Mouse (Mus musculus): ENCODE data around the gene Sumf1. TPM values are rescaled to one million over a fixed set of nuclear protein-coding genes. Genes with fewer than 3 reads are reported as not detected.

Gene Sumf1
- polyA plus RNA-seq, 1 experiment from 2014 or later: 15.0 TPM

DNA sequence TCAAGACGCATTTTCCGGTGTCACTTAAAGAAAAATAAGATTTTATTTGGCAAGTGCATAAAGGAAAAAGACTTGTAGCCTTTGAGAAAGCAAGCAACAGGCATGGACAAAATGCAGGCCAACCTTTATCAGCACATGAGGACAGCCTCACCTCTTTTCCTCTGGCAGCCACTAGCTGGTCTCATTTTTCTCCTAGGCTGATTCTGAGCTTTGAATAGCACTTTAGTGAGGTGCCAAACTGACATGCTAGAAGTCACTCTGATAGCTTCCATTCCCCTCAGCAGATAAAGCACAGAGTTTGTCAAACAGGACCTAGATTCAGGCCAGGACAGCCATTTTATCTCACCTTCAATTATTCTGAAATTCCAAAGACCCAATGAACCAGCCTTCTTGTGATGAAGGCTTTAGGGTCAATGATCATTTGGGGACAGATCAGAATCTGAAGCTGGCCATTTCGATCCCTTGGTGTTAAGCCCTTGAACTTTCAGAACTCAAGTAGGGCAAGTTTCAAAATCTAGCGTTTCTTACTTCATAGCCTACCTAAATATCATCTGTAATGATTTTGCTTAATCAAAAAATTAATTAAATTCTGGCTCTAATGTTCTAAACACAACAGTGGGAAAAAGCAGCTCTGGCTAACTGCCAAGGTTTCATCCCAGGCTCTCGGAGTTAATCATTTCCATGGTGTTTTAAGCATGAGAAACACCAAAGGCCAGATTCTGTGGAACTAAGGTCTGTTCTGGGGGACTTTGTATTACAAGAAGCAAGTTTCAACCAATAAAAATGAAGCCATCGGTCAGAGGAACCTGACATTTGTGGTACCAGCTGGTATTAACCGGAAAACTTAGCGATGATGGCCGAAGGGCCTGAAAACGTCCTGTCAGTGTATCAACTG is 83.2 kb downstream of the Sumf1 start:
- H3K27ac ChIP-seq (ENCODE audit: low read depth, low read length): no peak overlapping the region
- no peaks in the 10 kb centered on the region for H3K36me3 ChIP-seq (ENCODE audit: control insufficient read depth, insufficient read depth, low read length)
- no peak overlapping the region for H3K9ac ChIP-seq (ENCODE audit: low read length)
- no peaks in the 10 kb centered on the region for H3K4me1 ChIP-seq (replicated peaks; ENCODE audit: control insufficient read depth, insufficient read depth, low read length)
- no peak overlapping the region for H3K4me3 ChIP-seq (ENCODE audit: low read depth, low read length)
- WGBS: 87% methylated on average over 10 of the region's 10 CpGs
- ATAC-seq (replicated peaks; ENCODE audit: low FRiP score) (no peak), DNase-seq (ENCODE audit: low spot score) (no peak)
- H3K9me3 ChIP-seq (ENCODE audit: control insufficient read depth, low read length): no peaks in the 10 kb centered on the region
- H3K27me3 ChIP-seq (ENCODE audit: control insufficient read depth, insufficient read depth, low read length): no peaks in the 10 kb centered on the region
- no peak overlapping the region for H3K4me2 ChIP-seq (ENCODE audit: low read depth, low read length, severe bottlenecking)

- no peaks in the 10 kb centered on the region for H3K36me3 ChIP-seq (ENCODE audit: control insufficient read depth, insufficient read depth, low read length)
- DNase-seq (ENCODE audit: low spot score) (no peak), ATAC-seq (replicated peaks; ENCODE audit: low FRiP score) (no peak)
- no peak overlapping the region for H3K4me3 ChIP-seq (ENCODE audit: low read depth, low read length)
- no peaks in the 10 kb centered on the region for H3K9me3 ChIP-seq (ENCODE audit: control insufficient read depth, low read length)
- no peak overlapping the region for H3K27ac ChIP-seq (ENCODE audit: low read depth, low read length)
- H3K4me2 ChIP-seq (ENCODE audit: low read depth, low read length, severe bottlenecking): no peak overlapping the region
- no peaks in the 10 kb centered on the region for H3K27me3 ChIP-seq (ENCODE audit: control insufficient read depth, insufficient read depth, low read length)
- WGBS: 53% methylated on average over 3 of the region's 3 CpGs
- H3K4me1 ChIP-seq (replicated peaks; ENCODE audit: control insufficient read depth, insufficient read depth, low read length): no peaks in the 10 kb centered on the region
- H3K9ac ChIP-seq (ENCODE audit: low read length): no peak overlapping the region; the same call in 1 of the 2 replicates
These were observed 86.5 kb downstream of the Sumf1 start for GRCm38 (mm10) chr6:108098846-108099217.

- no peak overlapping the region; the same call in 1 of the 2 replicates for H3K9ac ChIP-seq (ENCODE audit: low read length)
- H3K27ac ChIP-seq (ENCODE audit: low read depth, low read length): no peak overlapping the region
- DNase-seq (ENCODE audit: low spot score): peak; percentile 61
- 17% methylated on average over 9 of the region's 9 CpGs for WGBS
- H3K4me3 ChIP-seq (ENCODE audit: low read depth, low read length): no peak overlapping the region
- H3K4me2 ChIP-seq (ENCODE audit: low read depth, low read length, severe bottlenecking): no peak overlapping the region
- no peaks in the 10 kb centered on the region for H3K9me3 ChIP-seq (ENCODE audit: control insufficient read depth, low read length)
- no peaks in the 10 kb centered on the region for H3K4me1 ChIP-seq (replicated peaks; ENCODE audit: control insufficient read depth, insufficient read depth, low read length)
- no peaks in the 10 kb centered on the region for H3K36me3 ChIP-seq (ENCODE audit: control insufficient read depth, insufficient read depth, low read length)
- H3K27me3 ChIP-seq (ENCODE audit: control insufficient read depth, insufficient read depth, low read length): no peaks in the 10 kb centered on the region
- peak; percentile 83 for ATAC-seq (replicated peaks; ENCODE audit: low FRiP score)
These were observed 87.1 kb downstream of the Sumf1 start for GRCm38 (mm10) chr6:108098171-108098845.

GRCm38 (mm10) chr6:108095445-108095844 is 89.9 kb downstream of the Sumf1 start:
- DNase-seq (ENCODE audit: low spot score) (no peak), ATAC-seq (replicated peaks; ENCODE audit: low FRiP score) (no peak)
- Histone ChIP-seq H3K27ac (ENCODE audit: low read depth, low read length) (no peak overlapping the region), H3K36me3 (ENCODE audit: control insufficient read depth, insufficient read depth, low read length) (no peaks in the 10 kb centered on the region), H3K9me3 (ENCODE audit: control insufficient read depth, low read length) (no peaks in the 10 kb centered on the region), H3K27me3 (ENCODE audit: control insufficient read depth, insufficient read depth, low read length) (no peaks in the 10 kb centered on the region), H3K4me1 (replicated peaks; ENCODE audit: control insufficient read depth, insufficient read depth, low read length) (no peaks in the 10 kb centered on the region), H3K9ac (ENCODE audit: low read length) (no peak overlapping the region), H3K4me3 (ENCODE audit: low read depth, low read length) (no peak overlapping the region), H3K4me2 (ENCODE audit: low read depth, low read length, severe bottlenecking) (no peak overlapping the region)
- WGBS: 74% methylated on average over 5 of the region's 5 CpGs

GRCm38 (mm10) chr6:108093449-108093848 is 91.9 kb downstream of the Sumf1 start:
- no peak overlapping the region for H3K9ac ChIP-seq (ENCODE audit: low read length)
- no peaks in the 10 kb centered on the region for H3K9me3 ChIP-seq (ENCODE audit: control insufficient read depth, low read length)
- no peak for DNase-seq (ENCODE audit: low spot score)
- H3K4me1 ChIP-seq (replicated peaks; ENCODE audit: control insufficient read depth, insufficient read depth, low read length): no peaks in the 10 kb centered on the region
- no peaks in the 10 kb centered on the region for H3K36me3 ChIP-seq (ENCODE audit: control insufficient read depth, insufficient read depth, low read length)
- H3K27ac ChIP-seq (ENCODE audit: low read depth, low read length): no peak overlapping the region
- no peak for ATAC-seq (replicated peaks; ENCODE audit: low FRiP score)
- WGBS: 86% methylated on average over 3 of the region's 3 CpGs
- H3K4me3 ChIP-seq (ENCODE audit: low read depth, low read length): no peak overlapping the region
- H3K27me3 ChIP-seq (ENCODE audit: control insufficient read depth, insufficient read depth, low read length): no peaks in the 10 kb centered on the region
- no peak overlapping the region for H3K4me2 ChIP-seq (ENCODE audit: low read depth, low read length, severe bottlenecking)

GRCm38 (mm10) chr6:108092646-108093045 is 92.7 kb downstream of the Sumf1 start:
- Histone ChIP-seq H3K4me1 (replicated peaks; ENCODE audit: control insufficient read depth, insufficient read depth, low read length) (no peaks in the 10 kb centered on the region), H3K4me2 (ENCODE audit: low read depth, low read length, severe bottlenecking) (no peak overlapping the region), H3K27ac (ENCODE audit: low read depth, low read length) (no peak overlapping the region), H3K9ac (ENCODE audit: low read length) (no peak overlapping the region), H3K36me3 (ENCODE audit: control insufficient read depth, insufficient read depth, low read length) (no peaks in the 10 kb centered on the region), H3K27me3 (ENCODE audit: control insufficient read depth, insufficient read depth, low read length) (no peaks in the 10 kb centered on the region), H3K9me3 (ENCODE audit: control insufficient read depth, low read length) (no peaks in the 10 kb centered on the region), H3K4me3 (ENCODE audit: low read depth, low read length) (no peak overlapping the region)
- DNase-seq (ENCODE audit: low spot score): no peak
- ATAC-seq (replicated peaks; ENCODE audit: low FRiP score): no peak
- 77% methylated on average over 3 of the region's 3 CpGs for WGBS

GRCm38 (mm10) chr6:108091296-108091695 is 94.1 kb downstream of the Sumf1 start:
- DNase-seq (ENCODE audit: low spot score) (no peak), ATAC-seq (replicated peaks; ENCODE audit: low FRiP score) (no peak)
- Histone ChIP-seq H3K9me3 (ENCODE audit: control insufficient read depth, low read length) (no peaks in the 10 kb centered on the region), H3K27ac (ENCODE audit: low read depth, low read length) (no peak overlapping the region), H3K36me3 (ENCODE audit: control insufficient read depth, insufficient read depth, low read length) (no peaks in the 10 kb centered on the region), H3K4me2 (ENCODE audit: low read depth, low read length, severe bottlenecking) (no peak overlapping the region), H3K4me1 (replicated peaks; ENCODE audit: control insufficient read depth, insufficient read depth, low read length) (no peaks in the 10 kb centered on the region), H3K4me3 (ENCODE audit: low read depth, low read length) (no peak overlapping the region), H3K27me3 (ENCODE audit: control insufficient read depth, insufficient read depth, low read length) (no peaks in the 10 kb centered on the region), H3K9ac (ENCODE audit: low read length) (no peak overlapping the region)
- 91% methylated on average over 1 of the region's 1 CpGs for WGBS

GRCm38 (mm10) chr6:108075857-108076256 is 109.5 kb downstream of the Sumf1 start:
- WGBS: 95% methylated on average over 7 of the region's 7 CpGs
- no peak for ATAC-seq (replicated peaks; ENCODE audit: low FRiP score)

More at GRCm38 (mm10) chr6:108075857-108076256, 109.5 kb downstream of the Sumf1 start:
- Histone ChIP-seq H3K4me1 (replicated peaks; ENCODE audit: control insufficient read depth, insufficient read depth, low read length) (no peaks in the 10 kb centered on the region), H3K9me3 (ENCODE audit: control insufficient read depth, low read length) (no peaks in the 10 kb centered on the region; the same call in 1 of the 2 replicates), H3K36me3 (ENCODE audit: control insufficient read depth, insufficient read depth, low read length) (no peaks in the 10 kb centered on the region; the same call in 1 of the 2 replicates), H3K27me3 (ENCODE audit: control insufficient read depth, insufficient read depth, low read length) (no peaks in the 10 kb centered on the region), H3K9ac (ENCODE audit: low read length) (no peak overlapping the region), H3K4me3 (ENCODE audit: low read depth, low read length) (no peak overlapping the region), H3K27ac (ENCODE audit: low read depth, low read length) (no peak overlapping the region), H3K4me2 (ENCODE audit: low read depth, low read length, severe bottlenecking) (no peak overlapping the region)
- DNase-seq (ENCODE audit: low spot score): no peak

Measured in forebrain, embryonic 11.5 days (tissue).